Mouse (Mus musculus) embryonic fibroblast, embryonic 13.5 days (primary cell): ENCODE measurements at regions not wholly inside any gene's neighbourhood (a gene's known extent, or its start where the extent isn't known, plus 50 kb on each side); places are given as distances from the start of the nearest gene placed in this dataset.
"Not testable (repeated sequence)": the region's sequence is repeated elsewhere in the genome, so short reads cannot be mapped to it uniquely, and the experiment has no call there.

Experiments
- H3K27ac ChIP-seq: 2 replicates; pipeline ENCODE4 v1.5.1; 2012; ENCODE audit warnings: low read length, control low read depth, inconsistent platforms; ENCODE audit not compliant: insufficient read depth
- H3K4me1 ChIP-seq: 2 replicates; pipeline ENCODE4 v1.6.1; 2011; ENCODE audit warnings: low read length; ENCODE audit not compliant: control insufficient read depth, insufficient read depth
- H3K4me3 ChIP-seq: 2 replicates; pipeline ENCODE4 v1.5.1; 2011; ENCODE audit warnings: mild to moderate bottlenecking, control low read depth, low read length; ENCODE audit not compliant: insufficient read depth
- CTCF ChIP-seq: IDR thresholded peaks from 2 replicates; pipeline ENCODE4 v1.5.1; 2011; ENCODE audit warnings: mild to moderate bottlenecking, control low read depth, low read length, moderate library complexity, borderline replicate concordance; ENCODE audit not compliant: insufficient read depth
- POLR2A ChIP-seq: IDR thresholded peaks from 2 replicates; pipeline ENCODE4 v1.6.1; 2011; ENCODE audit warnings: low read depth, mild to moderate bottlenecking, control low read depth, low read length, moderate library complexity

DNA sequence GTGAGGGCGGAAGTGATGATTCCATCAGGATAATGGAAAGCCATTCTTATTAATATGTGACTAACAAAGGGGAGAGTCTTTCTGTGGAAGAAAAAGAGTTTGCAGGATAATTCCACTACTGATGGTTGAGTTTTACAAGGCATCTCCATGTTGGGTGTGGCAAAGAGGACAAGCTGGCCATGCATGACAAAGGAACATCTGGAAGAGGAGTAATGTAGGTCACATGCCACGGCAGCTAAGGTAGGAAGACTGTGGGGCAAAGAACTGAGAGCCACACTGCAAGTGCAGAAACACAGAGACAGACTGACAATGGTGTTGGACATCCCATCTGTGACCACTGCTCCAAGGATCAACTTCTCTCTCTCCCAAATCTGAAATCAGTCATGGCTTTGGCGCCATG is 196.4 kb upstream of the Gdi2 start:
- TF ChIP-seq POLR2A: no peak
- TF ChIP-seq CTCF: no peak
- no peak overlapping the region for H3K4me3 ChIP-seq
- no peak overlapping the region for H3K27ac ChIP-seq

GRCm38 (mm10) chr13:3343611-3344010 is 194.3 kb upstream of the Gdi2 start:
- Histone ChIP-seq H3K4me1 (no peaks in the 10 kb centered on the region), H3K27ac (no peak overlapping the region), H3K4me3 (no peak overlapping the region)
- TF ChIP-seq POLR2A (no peak), CTCF (no peak)

More for the DNA sequence above, 196.4 kb upstream of the Gdi2 start:
- H3K4me1 ChIP-seq: no peaks in the 10 kb centered on the region

- not testable (repeated sequence) for H3K27ac ChIP-seq, H3K4me3 ChIP-seq, H3K4me1 ChIP-seq
These were observed 183.0 kb upstream of the Gdi2 start for GRCm38 (mm10) chr13:3354912-3355311.

GRCm38 (mm10) chr13:3358079-3358608 is 179.7 kb upstream of the Gdi2 start:
- H3K4me3 ChIP-seq: no peak overlapping the region
- no peak overlapping the region for H3K27ac ChIP-seq
- no peaks in the 10 kb centered on the region for H3K4me1 ChIP-seq
- TF ChIP-seq CTCF (no peak), POLR2A (no peak)

GRCm38 (mm10) chr13:3358996-3359750 is 178.7 kb upstream of the Gdi2 start:
- H3K4me3 ChIP-seq: peak overlapping the region; percentile 63; the same call in 1 of the 2 replicates
- no peak for TF ChIP-seq CTCF
- no peak for TF ChIP-seq POLR2A
- H3K27ac ChIP-seq: no peak overlapping the region
- H3K4me1 ChIP-seq: no peaks in the 10 kb centered on the region

GRCm38 (mm10) chr13:3359751-3360260 is 178.1 kb upstream of the Gdi2 start:
- not testable (repeated sequence) for H3K27ac ChIP-seq, H3K4me1 ChIP-seq
- H3K4me3 ChIP-seq: peak overlapping the region; percentile 63

- Histone ChIP-seq H3K4me1 (no peaks in the 10 kb centered on the region), H3K27ac (no peak overlapping the region), H3K4me3 (peak overlapping the region; percentile 63)
- TF ChIP-seq CTCF (peak; percentile 82; the same call in 1 of the 2 replicates), POLR2A (no peak)
These were observed 177.1 kb upstream of the Gdi2 start for GRCm38 (mm10) chr13:3360503-3361490.

GRCm38 (mm10) chr13:3372701-3373100 is 165.2 kb upstream of the Gdi2 start:
- Histone ChIP-seq H3K27ac (no peak overlapping the region), H3K4me1 (no peaks in the 10 kb centered on the region), H3K4me3 (no peak overlapping the region)
- TF ChIP-seq POLR2A (no peak), CTCF (no peak)

GRCm38 (mm10) chr13:3373522-3374220 is 164.2 kb upstream of the Gdi2 start:
- H3K4me3 ChIP-seq, H3K4me1 ChIP-seq, H3K27ac ChIP-seq: not testable (repeated sequence)
